Mouse (Mus musculus) limb, embryonic 15.5 days (tissue): ENCODE measurements at regions not wholly inside any gene's neighbourhood (a gene's known extent, or its start where the extent isn't known, plus 50 kb on each side); places are given as distances from the start of the nearest gene placed in this dataset.
A peak's percentile ranks its signal among the peaks of the same experiment; 100 is the strongest.

Experiments
- ATAC-seq: fragments of 200-750 bp; cut with Nextera tagmentation; 2 replicates; pipeline ENCODE4 v1.8.0; 2017; ENCODE audit warnings: low read depth, moderate TSS enrichment; ENCODE audit not compliant: insufficient number of reproducible peaks, low FRiP score, low TSS enrichment
- H3K27ac ChIP-seq: fragments of 300-500 bp; sonication (generic); 2 replicates; pipeline ENCODE4 v1.5.1; 2015; ENCODE audit warnings: moderate library complexity, mild to moderate bottlenecking, inconsistent platforms
- H3K27me3 ChIP-seq: fragments of 300-500 bp; sonication (generic); 2 replicates; pipeline ENCODE4 v1.6.1; 2015; ENCODE audit warnings: inconsistent platforms
- H3K36me3 ChIP-seq: fragments of 300-500 bp; sonication (generic); 2 replicates; pipeline ENCODE4 v1.6.1; 2015; ENCODE audit warnings: inconsistent platforms
- H3K4me1 ChIP-seq: fragments of 300-500 bp; sonication (generic); 2 replicates; pipeline ENCODE4 v1.6.1; 2015; ENCODE audit warnings: inconsistent platforms
- H3K4me2 ChIP-seq: fragments of 300-500 bp; sonication (generic); 2 replicates; pipeline ENCODE4 v1.6.1; 2015; ENCODE audit warnings: mild to moderate bottlenecking, inconsistent platforms
- H3K4me3 ChIP-seq: fragments of 300-500 bp; sonication (generic); 2 replicates; pipeline ENCODE4 v1.5.1; 2015; ENCODE audit warnings: mild to moderate bottlenecking, inconsistent platforms
- H3K9ac ChIP-seq: fragments of 300-500 bp; sonication (generic); 2 replicates; pipeline ENCODE4 v1.6.1; 2015; ENCODE audit warnings: inconsistent platforms
- H3K9me3 ChIP-seq: fragments of 300-500 bp; sonication (generic); 2 replicates; pipeline ENCODE4 v1.6.1; 2016; ENCODE audit warnings: inconsistent platforms
- WGBS: fragments of 180-500 bp; shearing (Covaris S2); methylation state at CpG from one replicate; pipeline ENCODE4 v1.1.7; 2015; 5-methylcytosine and 5-hydroxymethylcytosine counted together

DNA sequence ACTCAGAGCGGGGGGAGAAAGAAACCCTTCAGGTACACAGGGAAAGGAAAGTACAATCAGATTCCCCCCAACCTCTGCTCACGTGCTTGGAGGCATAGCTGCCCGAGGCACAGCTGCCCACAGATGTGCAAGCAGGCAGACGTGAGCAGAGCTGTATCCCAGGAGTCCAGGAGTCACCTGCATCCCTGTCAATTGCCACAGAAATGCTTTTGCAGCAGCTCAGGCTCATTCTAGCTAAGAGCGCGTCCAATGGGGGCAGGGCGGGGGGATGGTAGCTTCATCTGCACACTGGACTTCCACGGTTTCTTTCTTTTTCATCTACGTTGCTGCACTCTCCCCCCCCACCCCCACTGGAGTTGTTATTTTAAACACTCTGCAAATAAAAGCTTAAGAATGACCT is 66.0 kb upstream of the Fat4 start:
- 35% methylated on average over 9 of the region's 9 CpGs for WGBS
- no peaks in the 10 kb centered on the region for H3K36me3 ChIP-seq
- H3K4me1 ChIP-seq, result peaks cover 11% of the 10 kb centered on the region; the same call in 1 of the 2 replicates
- H3K9ac ChIP-seq, result no peak overlapping the region
- H3K4me3 ChIP-seq, result no peak overlapping the region
- no peak overlapping the region for H3K4me2 ChIP-seq
- H3K27ac ChIP-seq, result peak overlapping the region; percentile 59; the same call in 1 of the 2 replicates
- no peaks in the 10 kb centered on the region for H3K27me3 ChIP-seq
- no peak for ATAC-seq
- H3K9me3 ChIP-seq, result no peaks in the 10 kb centered on the region

DNA sequence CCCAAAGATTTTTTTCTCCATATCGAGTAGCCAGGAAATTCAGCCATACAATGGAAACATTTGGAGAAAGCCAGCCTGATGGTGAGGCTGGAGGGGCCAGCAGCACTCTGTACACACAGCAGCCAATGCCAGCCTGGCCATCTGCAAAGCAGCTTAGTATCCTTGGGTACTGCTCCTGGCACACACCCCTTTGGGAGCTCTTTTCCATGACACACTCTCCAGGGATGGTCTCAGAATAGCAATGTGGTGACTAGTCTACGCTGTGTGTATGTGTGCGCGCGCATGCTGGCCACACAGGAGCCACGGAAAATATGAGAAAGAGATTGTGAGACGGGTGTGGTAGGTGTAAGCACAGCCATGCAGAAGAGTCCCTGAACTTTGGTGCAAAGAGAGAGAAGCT is 66.4 kb upstream of the Fat4 start:
- 74% methylated on average over 7 of the region's 7 CpGs for WGBS
- H3K27ac ChIP-seq, result 0 out of 2 replicates have a peak overlapping the region, but pooled peaks have one; percentile 59
- H3K36me3 ChIP-seq, result no peaks in the 10 kb centered on the region
- peaks cover 11% of the 10 kb centered on the region; the same call in 1 of the 2 replicates for H3K4me1 ChIP-seq
- no peaks in the 10 kb centered on the region for H3K27me3 ChIP-seq
- no peak overlapping the region for H3K4me3 ChIP-seq
- ATAC-seq, result peak; percentile 67
- no peak overlapping the region for H3K9ac ChIP-seq
- no peaks in the 10 kb centered on the region for H3K9me3 ChIP-seq
- no peak overlapping the region for H3K4me2 ChIP-seq

DNA sequence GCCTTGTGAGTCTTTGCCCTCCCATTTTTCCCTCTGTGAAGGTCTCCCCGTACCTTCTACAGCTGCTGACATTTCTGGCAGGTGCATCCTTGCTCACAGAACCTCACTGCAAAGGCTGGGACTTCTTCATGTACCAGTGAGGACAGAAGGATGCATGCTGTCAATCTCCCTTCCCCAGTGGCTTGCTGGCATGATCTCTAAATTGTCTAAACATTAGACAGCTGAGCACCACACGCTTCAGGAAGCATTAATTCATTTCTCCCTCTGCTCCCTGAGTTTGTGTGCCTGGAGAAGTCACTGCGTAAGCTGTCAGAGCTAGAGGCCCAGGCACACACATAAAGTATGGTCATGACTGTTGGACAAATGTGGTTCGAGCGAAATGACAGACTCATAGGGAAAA is 69.1 kb upstream of the Fat4 start:
- Histone ChIP-seq H3K4me2 (no peak overlapping the region), H3K9ac (no peak overlapping the region), H3K4me3 (no peak overlapping the region), H3K36me3 (no peaks in the 10 kb centered on the region), H3K27ac (no peak overlapping the region), H3K27me3 (no peaks in the 10 kb centered on the region), H3K4me1 (peaks cover 13% of the 10 kb centered on the region; the same call in 1 of the 2 replicates), H3K9me3 (no peaks in the 10 kb centered on the region)
- no peak for ATAC-seq
- 87% methylated on average over 5 of the region's 5 CpGs for WGBS

DNA sequence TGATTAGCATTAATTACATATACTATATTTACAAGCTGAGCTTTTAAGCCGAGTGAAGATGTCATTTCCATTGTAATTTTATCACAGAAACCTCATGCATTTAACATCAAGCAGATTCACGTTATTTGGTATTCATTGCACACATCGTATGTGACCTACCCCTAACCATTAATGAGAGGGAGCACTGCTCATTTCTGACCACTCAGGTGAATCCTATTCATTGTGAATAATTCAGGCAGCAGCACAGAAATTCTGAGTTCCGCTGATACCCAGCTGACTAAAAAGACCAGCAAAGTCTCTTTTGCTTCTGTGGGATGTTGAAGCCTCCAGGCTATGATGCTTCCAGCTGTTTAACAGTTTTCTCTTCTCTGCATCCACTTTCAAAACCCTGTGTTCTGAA is 74.3 kb upstream of the Fat4 start:
- no peaks in the 10 kb centered on the region for H3K27me3 ChIP-seq
- no peak for ATAC-seq
- H3K4me1 ChIP-seq, result 0 out of 2 replicates have a peak, but pooled peaks cover 2% of the 10 kb centered on the region
- H3K27ac ChIP-seq, result no peak overlapping the region
- no peak overlapping the region for H3K4me3 ChIP-seq
- no peak overlapping the region for H3K9ac ChIP-seq
- no peak overlapping the region for H3K4me2 ChIP-seq
- no peaks in the 10 kb centered on the region for H3K9me3 ChIP-seq
- no peaks in the 10 kb centered on the region for H3K36me3 ChIP-seq
- 73% methylated on average over 4 of the region's 4 CpGs for WGBS

DNA sequence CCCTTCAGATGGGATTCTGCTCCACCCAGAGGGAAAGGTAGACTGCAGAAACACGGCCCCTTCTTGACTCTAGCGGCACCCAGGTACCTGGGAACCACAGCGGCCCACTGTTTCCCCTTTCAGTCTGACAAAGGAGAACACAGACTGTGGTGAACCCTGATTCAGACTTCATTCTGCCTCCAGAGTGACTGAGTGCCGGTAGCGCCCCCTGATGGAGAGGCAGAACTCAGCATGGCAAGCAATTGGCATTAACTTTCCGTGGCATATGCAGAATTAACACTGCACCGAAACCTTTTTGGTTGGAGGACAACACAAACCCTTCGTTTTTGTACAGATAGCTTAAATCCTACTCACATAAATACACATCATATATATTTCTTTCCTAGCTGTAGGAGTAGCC is 75.1 kb upstream of the Fat4 start:
- WGBS, result 90% methylated on average over 8 of the region's 8 CpGs
- Histone ChIP-seq H3K4me3 (no peak overlapping the region), H3K27me3 (no peaks in the 10 kb centered on the region), H3K9me3 (no peaks in the 10 kb centered on the region), H3K4me1 (0 out of 2 replicates have a peak, but pooled peaks cover 2% of the 10 kb centered on the region), H3K9ac (no peak overlapping the region), H3K27ac (no peak overlapping the region), H3K36me3 (no peaks in the 10 kb centered on the region), H3K4me2 (no peak overlapping the region)
- ATAC-seq, result no peak

DNA sequence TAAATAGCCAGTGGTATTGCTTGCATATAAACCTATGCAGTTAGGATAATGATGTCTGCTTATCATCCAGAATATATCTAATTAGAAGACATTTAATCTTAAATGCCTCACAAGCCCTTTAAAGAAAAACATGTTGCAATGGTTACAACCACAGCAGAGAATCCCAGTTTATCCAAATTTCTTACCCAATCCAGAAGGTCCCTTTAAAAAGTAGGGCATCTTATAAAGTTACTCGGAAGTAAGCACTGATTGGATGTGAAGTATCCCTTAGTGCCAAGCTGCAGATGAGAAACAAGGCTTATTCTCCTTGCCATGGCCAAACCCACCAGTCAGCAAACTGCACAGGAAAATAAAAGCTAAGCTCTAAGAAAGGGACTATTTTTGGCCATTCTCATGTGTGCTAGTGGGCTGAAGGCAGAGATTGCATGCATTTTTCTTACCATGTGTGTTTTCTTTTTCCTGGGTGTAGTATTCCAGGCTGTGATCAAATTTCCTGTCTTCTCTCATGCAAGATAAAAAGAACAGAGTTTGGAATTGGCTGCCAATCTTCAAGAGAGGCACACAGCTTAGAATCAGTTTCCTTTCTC is 80.2 kb upstream of the Fat4 start:
- no peak overlapping the region for H3K4me2 ChIP-seq
- no peak overlapping the region for H3K27ac ChIP-seq
- no peaks in the 10 kb centered on the region for H3K36me3 ChIP-seq
- H3K4me3 ChIP-seq, result no peak overlapping the region
- H3K9ac ChIP-seq, result no peak overlapping the region
- ATAC-seq, result no peak
- peaks cover 3% of the 10 kb centered on the region; the same call in 1 of the 2 replicates for H3K4me1 ChIP-seq
- H3K27me3 ChIP-seq, result no peaks in the 10 kb centered on the region
- 25% methylated on average over 1 of the region's 1 CpGs for WGBS
- no peaks in the 10 kb centered on the region for H3K9me3 ChIP-seq

DNA sequence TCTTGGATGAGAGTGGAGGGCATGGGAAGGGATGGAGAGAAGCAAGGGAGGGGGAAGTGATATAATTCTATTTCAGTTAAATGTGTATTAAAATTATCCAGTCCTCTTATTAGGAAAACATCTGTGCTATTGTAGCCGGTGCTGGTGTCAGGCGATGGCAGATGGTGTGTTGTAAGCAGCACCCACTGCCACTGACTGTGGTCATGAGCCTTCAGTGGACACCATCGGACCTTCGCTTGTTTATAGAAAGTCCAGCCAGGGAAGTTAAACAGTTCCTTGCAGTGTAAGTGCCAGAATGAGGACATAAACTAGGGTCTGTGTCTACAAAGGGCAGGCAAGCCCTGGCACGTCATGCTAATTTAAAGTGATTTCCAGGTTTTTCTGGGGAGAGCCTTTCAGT is 80.7 kb upstream of the Fat4 start:
- H3K4me3 ChIP-seq, result no peak overlapping the region
- WGBS, result 36% methylated on average over 5 of the region's 5 CpGs
- H3K4me1 ChIP-seq, result peaks cover 3% of the 10 kb centered on the region; the same call in 1 of the 2 replicates
- no peaks in the 10 kb centered on the region for H3K27me3 ChIP-seq
- H3K36me3 ChIP-seq, result no peaks in the 10 kb centered on the region
- H3K27ac ChIP-seq, result no peak overlapping the region
- H3K4me2 ChIP-seq, result no peak overlapping the region
- H3K9me3 ChIP-seq, result no peaks in the 10 kb centered on the region
- no peak for ATAC-seq
- H3K9ac ChIP-seq, result no peak overlapping the region

DNA sequence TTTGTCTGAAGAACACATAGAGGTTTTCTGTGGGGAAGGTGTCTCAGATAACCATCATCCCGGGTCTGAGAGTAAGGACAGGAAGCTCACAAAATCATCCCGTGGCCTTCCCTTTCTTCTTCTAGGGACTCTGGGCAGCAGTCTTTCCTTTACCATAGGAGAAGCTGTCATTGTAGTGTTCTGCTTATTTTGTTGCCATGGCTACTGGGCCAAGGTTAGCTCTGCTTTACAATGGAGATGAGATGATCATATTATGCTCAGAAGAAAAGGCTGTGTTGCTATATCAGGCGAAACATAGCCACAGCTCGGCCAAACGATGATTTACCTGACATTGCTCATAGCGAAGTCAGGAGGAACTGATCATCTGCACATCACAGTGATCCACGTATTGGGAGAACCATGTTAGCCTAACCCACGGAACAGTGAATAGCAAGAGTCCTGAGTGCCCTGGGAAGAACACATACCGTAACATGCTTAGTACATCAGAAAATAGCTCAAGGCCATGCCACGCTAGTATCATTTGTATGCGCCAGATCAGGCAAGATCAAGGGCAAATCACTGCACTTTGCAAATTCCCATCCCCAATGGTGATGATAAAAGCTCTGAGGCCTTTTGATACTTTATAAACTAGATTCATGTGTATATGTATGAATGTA is 91.0 kb upstream of the Fat4 start:
- H3K36me3 ChIP-seq, result no peaks in the 10 kb centered on the region
- no peak overlapping the region for H3K9ac ChIP-seq
- no peak for ATAC-seq
- no peak overlapping the region for H3K4me3 ChIP-seq
- no peak overlapping the region for H3K4me2 ChIP-seq
- H3K27ac ChIP-seq, result no peak overlapping the region
- 91% methylated on average over 11 of the region's 11 CpGs for WGBS
- H3K9me3 ChIP-seq, result no peaks in the 10 kb centered on the region
- H3K4me1 ChIP-seq, result no peaks in the 10 kb centered on the region
- no peaks in the 10 kb centered on the region for H3K27me3 ChIP-seq

DNA sequence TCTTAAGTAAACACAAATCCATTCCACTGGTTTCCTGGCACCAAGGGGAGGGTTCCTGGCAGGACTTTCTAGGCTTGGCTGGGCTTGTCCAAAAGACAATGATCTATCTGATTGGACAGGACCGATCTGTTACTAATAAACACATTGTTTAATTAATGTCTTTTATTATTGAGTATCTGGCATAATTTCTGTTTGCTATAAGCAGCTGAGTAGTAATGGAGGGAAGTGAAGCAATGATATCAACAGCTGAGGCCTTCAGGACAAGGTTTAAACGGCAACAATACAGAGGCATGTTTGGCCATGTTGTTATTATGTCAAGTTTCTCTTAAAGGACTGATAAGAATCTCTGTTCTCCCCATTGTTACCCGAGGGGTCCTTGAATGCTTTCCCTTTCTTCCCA is 93.5 kb upstream of the Fat4 start:
- 74% methylated on average over 3 of the region's 3 CpGs for WGBS
- no peak for ATAC-seq
- H3K4me3 ChIP-seq, result no peak overlapping the region
- no peak overlapping the region for H3K4me2 ChIP-seq
- no peak overlapping the region for H3K9ac ChIP-seq
- no peaks in the 10 kb centered on the region for H3K4me1 ChIP-seq
- H3K9me3 ChIP-seq, result no peaks in the 10 kb centered on the region
- no peaks in the 10 kb centered on the region for H3K27me3 ChIP-seq
- H3K27ac ChIP-seq, result no peak overlapping the region
- H3K36me3 ChIP-seq, result no peaks in the 10 kb centered on the region

DNA sequence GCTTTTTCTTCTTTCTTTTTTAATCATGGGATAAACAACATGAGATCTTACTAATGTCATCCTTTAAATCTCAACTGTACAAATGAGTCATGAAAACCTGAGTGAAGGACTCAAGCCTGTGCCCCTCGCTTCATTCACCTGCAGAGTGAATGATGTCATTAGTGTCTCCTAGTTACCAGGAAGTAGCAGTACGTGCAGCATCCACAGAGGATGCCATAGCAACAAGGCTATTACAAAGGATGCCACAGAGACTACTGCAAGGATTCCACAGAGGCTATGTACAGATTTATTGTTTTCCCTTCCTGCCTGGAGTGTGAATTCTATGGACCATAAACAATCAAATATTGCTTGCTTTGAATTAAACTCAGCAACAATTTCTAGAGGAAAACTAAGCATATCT is 98.0 kb upstream of the Fat4 start:
- no peaks in the 10 kb centered on the region for H3K36me3 ChIP-seq
- 59% methylated on average over 2 of the region's 2 CpGs for WGBS
- H3K9ac ChIP-seq, result no peak overlapping the region
- H3K27me3 ChIP-seq, result no peaks in the 10 kb centered on the region
- no peak for ATAC-seq
- H3K4me1 ChIP-seq, result no peaks in the 10 kb centered on the region
- H3K27ac ChIP-seq, result no peak overlapping the region
- H3K4me3 ChIP-seq, result no peak overlapping the region
- no peaks in the 10 kb centered on the region for H3K9me3 ChIP-seq
- no peak overlapping the region for H3K4me2 ChIP-seq

DNA sequence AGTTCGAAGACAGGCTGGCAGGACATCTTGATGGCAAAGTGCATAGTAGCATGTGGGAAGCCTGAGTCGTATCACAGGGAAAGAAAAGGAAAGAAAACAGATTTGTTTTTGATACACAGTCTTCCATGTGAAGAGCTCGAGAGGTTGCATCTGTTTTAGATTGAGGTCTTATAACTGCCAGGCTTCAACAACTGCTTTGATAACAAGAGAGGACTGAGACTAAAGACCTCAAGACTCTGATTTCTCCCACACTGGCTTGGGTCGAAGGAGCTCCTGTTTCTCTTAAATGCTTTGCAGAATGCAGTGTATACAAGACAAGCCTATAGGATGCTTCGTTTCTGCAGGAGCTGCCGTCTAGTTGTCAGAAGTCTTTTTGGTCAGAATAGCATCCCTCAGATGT is 103.0 kb upstream of the Fat4 start:
- Histone ChIP-seq H3K27ac (no peak overlapping the region), H3K4me3 (no peak overlapping the region), H3K4me2 (no peak overlapping the region), H3K9me3 (no peaks in the 10 kb centered on the region), H3K27me3 (no peaks in the 10 kb centered on the region), H3K36me3 (no peaks in the 10 kb centered on the region), H3K9ac (no peak overlapping the region), H3K4me1 (no peaks in the 10 kb centered on the region)
- no peak for ATAC-seq
- WGBS, result 62% methylated on average over 6 of the region's 6 CpGs

DNA sequence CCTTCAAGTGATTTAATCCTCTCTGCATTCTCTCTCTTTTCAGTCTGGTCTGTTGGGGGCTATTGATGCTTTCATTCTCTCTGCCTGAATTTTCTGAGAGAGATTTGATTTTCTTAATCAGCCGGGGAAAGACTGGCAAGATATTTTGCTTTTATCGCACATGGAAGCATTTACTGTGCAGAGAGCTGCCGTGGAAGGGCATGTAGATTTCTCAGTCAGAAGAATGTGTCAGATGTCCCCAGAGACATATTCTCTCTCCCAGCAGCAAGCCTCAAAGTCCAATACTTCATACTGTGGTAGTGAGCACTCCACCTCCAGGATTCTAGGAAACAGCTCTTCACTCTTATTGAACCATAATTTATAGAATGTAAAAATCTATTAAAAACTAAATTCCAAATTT is 103.7 kb upstream of the Fat4 start:
- WGBS, result 42% methylated on average over 3 of the region's 3 CpGs
- no peaks in the 10 kb centered on the region for H3K4me1 ChIP-seq
- no peaks in the 10 kb centered on the region for H3K27me3 ChIP-seq
- H3K27ac ChIP-seq, result no peak overlapping the region
- H3K4me3 ChIP-seq, result no peak overlapping the region
- H3K36me3 ChIP-seq, result no peaks in the 10 kb centered on the region
- H3K4me2 ChIP-seq, result no peak overlapping the region
- no peaks in the 10 kb centered on the region for H3K9me3 ChIP-seq
- H3K9ac ChIP-seq, result no peak overlapping the region
- no peak for ATAC-seq
